Mouse (Mus musculus) thymus, postnatal 0 days (tissue): ENCODE results near the gene Etl4. TPM values are rescaled to one million over a fixed set of nuclear protein-coding genes. Genes with fewer than 3 reads are reported as not detected.

ENCODE experiments used
- DNase-seq: peaks from one replicate; pipeline ENCODE4 v3.0.0-alpha.2; 2015; ENCODE audit warnings: low spot score
- polyA plus RNA-seq: library from polyadenylated mRNA; unstranded; fragments of >200 nt; fragmentation: Nextera tagmentation; extraction: Ambion mirVana; gene quantifications from 2 replicates; pipeline ENCODE4 v1.2.1, GENCODE M21; 2015

Etl4 gene
- polyA plus RNA-seq, 1 experiment from 2014 or later = 6.0 TPM

DNA sequence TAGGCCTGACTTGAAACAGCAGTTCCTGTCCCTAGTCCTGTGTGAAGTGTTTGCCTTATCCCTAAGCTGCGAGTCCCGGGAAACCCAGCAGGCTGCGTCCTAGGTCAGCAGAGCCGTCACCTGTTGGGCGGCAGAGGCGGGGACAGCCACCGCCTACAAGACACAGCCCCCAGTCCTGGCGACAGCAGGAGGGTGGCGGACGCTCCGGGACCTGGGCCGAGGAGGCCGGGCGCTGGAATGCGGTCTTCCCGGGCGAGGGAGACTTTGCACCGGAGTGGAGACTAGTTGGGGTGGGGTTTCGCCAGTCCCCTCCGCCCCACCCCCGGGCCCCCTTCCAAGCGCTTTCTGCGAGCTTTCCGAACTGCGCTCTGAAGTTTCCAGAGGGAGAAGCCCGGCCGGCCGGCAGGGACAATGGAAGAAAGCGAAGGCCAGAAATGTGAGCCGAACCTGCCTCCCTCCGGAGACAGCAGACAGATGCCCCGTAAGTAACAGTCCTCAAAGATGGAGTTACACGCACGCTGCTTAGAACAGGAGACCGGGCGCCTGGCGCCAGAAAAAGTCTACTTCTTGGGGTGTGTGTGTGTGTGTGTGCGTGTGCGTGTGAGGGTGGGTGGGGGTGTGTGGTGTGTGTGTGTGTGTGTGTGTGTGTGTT is 610.0 kb downstream of the Etl4 start:
- no peak for DNase-seq

DNA sequence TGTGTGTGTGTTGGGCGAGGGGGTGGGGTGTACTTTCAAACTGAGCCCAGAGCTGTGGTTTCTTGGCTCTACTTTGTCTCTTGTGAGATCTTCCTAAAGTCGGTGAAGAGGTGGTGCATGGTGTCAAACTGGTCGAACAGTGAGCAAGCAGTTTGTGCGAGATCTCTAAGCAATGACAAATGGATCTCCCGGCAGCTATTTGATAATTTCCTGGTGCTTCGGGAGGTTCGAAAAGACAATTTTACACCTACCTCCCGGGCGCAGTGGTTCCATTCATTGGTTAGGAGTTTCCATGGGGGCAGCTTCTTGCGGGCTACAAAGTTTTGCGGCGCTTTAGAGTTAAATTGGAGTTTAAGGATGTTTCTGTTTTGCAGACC is 610.5 kb downstream of the Etl4 start:
- DNase-seq = no peak

DNA sequence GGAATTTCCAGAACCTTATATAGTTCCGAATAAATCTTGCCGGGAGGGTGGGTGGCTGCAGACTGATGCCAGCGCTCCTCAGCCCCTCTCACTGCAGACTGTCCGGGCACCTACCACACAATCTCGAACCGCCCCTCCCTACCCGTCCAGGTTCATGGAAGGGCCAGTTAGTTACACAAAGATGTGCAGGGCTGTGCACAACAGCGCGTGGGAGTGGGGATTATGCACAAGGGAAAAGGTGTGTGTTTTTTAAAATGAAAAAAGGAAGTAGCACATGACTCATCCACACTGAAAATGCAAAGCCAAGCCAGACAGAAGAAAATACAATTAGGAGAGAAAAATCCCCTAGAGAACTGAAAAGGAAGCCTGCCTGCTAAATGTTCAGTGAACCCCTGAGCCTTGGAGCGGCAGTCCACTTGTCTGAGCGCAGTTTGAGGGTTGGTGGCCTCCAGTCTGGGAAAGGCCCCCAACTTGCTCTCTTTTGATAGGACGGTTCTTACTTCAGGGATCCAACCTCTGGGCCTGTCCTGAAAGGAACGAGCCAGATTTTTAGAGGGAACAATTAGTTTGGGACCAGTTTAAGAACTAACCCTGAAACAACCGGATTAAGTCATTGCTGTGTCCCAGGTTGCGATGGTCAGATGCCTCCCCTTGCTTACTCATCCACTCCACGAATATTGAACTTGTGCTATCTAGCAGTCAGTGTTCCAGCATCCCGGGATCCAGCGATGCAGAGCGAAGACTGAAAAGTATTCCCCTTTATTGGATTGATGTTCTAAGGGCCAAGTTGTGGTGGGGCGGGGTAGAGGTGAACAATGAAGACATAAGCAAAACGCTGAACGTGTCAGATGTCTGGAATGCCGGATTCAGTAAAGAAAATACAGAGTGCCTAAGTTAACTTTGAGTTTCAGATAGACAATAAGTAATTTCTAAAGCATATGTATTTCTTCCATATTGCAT is 611.3 kb downstream of the Etl4 start:
- DNase-seq = no peak

DNA sequence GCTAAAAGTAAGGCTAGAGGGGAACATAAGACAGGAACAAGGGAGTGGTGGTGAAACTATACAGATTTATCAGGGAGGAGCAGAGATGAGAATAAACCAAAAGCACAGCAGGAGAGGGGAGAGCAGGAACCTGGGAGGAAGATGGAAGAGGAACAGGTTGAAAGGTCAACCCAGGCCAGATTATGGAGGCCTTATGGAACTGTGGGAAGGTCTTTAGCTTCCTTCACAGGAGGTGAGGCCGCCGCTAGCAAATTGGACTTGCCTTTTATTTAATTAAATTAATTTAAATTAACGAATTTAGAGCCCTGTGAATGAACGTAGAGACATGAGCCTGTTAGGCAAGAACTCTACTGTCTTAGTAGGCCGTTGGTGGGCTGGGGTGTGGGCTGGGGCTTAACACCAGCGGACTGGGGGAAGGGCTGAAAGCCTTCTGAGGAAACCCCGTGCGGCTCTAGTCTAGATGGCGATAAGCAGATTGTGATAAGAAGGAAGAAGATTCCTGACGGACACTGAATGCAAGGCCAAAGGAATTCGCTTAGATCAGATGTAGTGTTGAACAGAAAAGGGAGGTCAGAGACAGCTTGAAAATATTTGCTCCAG is 612.2 kb downstream of the Etl4 start:
- DNase-seq = no peak

DNA sequence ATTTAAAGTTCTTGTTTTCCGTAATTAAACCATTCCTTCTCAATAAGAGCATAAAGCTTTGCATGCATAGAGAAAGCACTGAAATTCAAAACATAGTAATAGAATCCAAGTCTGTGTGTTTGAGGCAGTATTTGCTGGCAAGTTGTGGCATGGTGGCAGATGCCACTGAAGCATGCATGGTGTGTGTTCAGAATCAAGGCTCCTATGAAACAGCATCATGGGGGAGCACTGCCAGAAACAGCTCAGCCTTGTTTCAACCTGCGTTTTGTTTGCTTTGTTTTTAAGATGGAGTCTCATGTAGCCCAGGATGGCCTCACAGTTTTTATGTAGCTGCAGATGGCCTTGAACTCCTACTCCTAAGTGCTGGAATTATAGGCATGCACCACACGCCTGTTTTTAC is 614.1 kb downstream of the Etl4 start:
- no peak for DNase-seq

DNA sequence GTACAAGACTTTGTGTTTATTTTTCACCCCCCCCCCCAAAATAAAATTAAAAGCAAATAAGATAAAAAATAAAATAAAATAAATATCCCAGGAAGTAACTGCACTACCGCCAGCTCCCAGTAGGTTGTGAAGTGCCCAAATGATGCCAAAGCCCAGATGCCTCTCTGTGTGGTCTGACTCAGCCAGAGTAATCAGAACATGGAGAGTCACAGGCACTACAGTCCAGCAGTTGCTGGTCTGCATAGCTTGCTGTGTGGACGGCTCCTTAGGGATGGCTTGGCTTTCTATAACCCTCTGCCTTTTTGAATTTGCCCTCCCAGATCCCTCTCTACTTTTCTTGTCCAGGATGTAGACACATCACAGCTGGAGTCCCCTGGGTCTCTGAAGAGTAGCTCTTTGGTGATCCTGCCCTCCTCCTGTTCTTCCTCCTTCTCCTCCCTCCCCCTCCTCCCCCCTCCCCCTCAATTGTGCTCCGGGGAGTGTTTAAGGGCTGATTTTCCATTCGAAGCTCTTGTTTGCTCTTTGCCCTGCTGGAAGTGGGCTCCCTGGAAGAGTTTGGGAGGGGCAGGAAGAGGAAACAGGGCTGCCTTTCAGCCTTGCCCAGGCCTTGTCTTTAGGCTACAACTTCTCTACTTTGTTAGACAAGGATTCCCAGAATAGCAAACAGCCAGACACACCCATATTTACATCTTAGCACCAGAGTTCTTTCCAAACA is 616.5 kb downstream of the Etl4 start:
- DNase-seq = no peak

DNA sequence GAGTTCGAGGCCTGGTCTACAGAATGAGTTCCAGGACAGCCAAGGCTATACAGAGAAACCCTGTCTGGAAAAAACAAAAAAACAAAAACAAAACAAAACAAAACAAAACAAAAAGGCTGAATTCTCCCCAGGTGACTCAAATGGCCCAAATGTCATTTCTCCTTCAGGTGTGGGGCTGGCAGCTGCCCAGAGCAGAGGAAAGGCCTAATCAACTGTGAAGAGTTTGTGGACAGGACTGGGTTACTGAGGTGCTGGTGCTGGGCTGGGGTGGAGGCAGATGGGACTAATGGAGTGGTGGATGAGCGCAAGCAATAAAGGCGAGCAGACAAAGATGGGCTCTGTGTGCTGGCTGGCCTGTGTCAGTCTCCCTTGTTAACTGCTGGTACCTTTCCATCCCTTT is 617.3 kb downstream of the Etl4 start:
- DNase-seq = no peak

DNA sequence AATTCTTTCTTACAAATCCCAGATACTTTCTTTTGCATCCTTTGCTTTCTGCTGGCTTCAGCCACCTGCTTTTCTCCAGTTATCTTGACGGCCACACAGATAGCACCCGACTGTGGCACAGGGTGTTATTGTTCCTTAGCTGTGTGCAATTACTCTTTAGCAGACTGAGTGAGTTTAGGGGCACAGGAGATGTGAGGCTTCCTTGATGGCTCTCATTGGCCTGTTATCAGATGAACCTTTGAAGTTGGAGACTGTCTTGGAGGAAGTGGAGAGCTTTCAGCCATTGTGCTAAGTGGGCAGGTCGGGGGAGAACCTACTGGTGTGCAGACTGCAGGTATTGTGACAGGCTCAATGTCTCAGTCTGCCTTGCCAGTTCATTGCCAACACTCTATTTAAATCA is 623.0 kb downstream of the Etl4 start:
- no peak for DNase-seq

DNA sequence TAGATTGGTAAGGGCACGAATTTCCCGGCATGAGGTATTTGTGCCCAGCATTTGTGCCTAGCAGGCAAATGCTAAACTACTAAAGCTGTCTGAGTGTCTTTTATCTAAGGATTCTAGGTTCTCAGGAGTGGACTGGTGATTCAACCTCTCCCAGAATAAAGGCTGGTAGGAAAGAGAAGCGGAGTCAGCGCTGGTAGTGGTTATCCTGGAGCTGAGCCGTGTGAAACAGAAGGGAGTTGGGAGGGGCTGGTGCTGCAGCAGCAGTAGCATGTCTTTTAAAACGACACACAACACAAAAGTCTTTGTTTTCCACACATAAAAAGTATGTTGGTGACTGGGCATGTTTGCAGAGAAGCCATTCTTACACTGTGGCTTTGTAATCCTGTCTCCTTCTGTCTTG is 628.2 kb downstream of the Etl4 start:
- no peak for DNase-seq

DNA sequence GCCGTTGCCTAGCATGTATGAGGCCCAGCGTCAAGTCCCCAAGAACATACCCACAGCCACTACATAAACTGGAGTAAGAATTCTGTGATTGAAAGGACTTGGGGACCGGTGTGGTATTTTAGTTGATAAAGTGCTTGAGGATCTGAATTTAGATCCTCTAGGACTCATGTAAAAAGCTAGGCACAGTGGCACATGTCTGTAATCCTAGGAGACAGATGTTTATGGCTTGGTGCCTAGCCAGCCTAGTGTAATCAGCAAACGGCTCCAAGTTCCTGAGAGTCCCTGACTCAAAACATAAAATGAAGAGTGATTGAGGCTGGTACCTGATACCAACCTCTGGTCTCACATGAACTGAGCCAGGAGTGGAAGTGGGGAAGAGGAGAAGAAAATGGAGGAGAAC is 629.3 kb downstream of the Etl4 start:
- DNase-seq = no peak

DNA sequence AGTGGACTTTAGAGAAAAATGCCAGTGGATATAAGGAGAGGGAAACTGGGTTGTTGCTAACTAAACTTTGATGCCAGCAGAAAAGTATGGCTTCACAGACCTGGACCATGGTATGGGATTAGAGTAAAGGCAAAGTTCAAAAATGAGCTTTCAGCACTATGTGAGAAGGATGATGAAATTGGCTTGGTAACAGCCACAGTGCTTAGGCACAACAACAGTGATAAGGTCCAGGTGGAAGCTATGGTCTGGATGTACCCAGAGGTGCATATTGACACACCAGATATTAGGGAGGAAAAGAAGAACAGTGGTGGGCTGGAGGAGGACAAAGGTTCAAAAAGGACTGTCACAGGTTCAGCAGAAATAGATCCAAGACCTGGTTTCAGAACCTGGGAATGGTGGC is 631.7 kb downstream of the Etl4 start:
- no peak for DNase-seq

DNA sequence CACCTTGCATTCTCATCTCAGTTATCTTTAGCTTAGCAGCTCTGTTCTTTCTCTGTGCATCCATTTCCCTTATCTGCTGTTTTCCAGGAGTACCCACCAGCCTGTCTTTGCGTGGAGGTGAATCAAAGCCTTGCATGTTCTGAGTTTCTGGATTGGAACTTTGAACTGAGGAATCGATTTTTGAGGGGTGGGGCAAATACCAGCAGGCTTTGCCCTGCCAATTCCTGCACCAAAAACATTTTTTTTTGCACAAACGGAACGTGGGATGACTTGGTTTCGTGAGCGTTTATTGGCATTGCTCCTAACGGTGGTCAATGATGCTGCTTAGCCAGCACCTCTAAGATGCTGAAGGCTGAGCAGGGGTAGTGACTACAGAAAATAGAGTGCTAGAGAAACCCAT is 632.7 kb downstream of the Etl4 start:
- no peak for DNase-seq

DNA sequence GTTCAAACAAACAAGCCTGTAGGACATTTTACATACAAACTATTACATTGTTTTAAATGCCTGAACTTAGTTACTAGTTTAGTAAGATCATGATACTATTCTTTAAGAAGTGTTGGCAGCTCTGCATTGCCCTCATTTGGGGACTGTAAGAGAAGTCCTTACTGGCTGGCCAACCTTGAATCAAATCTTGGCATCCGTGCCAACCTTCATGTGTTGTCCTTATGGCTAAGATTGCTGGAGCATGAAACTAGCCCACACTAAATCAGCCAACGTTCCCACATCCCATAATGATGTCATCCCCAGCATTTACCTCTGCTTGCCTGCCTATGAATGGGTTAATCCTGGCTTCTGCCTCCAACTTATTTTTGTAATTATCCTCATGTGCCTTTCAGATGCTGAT is 636.0 kb downstream of the Etl4 start:
- DNase-seq = no peak

DNA sequence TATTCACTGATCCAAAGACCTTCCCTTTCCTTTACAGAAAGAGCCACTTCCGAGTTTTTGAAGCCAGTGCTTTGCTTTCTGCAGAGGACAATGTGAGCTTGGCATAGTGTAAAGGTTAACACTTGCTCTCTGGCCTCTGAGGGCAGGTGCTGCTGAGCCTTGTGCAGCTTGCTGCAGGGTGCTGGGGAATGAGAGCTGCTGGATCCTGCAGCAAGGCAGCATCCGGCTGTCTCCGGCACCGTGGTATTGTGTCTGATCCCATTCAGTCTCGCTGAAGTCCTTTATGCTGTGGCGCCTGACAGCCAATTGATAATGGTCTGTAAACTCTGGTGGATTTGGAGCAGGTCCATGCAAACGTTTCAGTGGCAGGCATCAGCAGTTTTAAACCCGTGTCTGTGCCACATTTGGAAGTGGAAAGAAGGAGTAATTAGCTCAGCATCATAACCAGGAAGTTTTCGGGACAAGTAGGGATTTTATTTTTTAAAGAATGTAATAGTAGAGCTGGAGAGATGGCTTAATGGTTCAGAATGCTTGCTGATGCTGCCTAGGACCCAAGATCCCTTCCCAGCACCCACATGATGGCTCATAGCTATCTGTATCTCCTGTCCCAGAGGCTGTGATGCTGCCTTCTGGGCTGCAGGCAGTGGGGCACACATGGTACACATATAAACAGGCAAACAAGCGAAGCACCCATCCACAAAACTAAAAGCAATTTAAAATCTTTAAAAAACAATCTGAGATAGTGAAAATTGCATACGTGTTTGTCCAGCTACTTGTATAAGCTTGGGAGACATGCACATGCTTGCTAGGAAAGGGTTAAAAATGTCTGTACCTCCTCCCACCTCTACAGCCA is 637.1 kb downstream of the Etl4 start:
- DNase-seq = no peak

DNA sequence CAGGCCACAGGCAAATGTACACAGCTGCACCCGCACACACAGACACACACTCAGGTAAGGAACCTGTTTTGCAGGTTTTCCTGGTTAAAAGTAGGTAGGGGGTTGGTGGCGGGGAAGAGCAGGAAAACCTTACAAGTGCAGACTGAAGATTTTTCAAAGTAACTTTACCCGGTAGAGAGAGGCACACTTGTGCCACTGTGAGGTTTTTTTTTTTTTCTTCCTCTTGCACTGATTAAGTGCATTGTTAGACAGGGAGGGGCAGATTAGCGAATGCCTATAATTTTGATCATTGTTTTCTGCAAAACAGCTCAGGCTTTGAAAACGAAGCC is 637.7 kb downstream of the Etl4 start:
- DNase-seq = no peak

DNA sequence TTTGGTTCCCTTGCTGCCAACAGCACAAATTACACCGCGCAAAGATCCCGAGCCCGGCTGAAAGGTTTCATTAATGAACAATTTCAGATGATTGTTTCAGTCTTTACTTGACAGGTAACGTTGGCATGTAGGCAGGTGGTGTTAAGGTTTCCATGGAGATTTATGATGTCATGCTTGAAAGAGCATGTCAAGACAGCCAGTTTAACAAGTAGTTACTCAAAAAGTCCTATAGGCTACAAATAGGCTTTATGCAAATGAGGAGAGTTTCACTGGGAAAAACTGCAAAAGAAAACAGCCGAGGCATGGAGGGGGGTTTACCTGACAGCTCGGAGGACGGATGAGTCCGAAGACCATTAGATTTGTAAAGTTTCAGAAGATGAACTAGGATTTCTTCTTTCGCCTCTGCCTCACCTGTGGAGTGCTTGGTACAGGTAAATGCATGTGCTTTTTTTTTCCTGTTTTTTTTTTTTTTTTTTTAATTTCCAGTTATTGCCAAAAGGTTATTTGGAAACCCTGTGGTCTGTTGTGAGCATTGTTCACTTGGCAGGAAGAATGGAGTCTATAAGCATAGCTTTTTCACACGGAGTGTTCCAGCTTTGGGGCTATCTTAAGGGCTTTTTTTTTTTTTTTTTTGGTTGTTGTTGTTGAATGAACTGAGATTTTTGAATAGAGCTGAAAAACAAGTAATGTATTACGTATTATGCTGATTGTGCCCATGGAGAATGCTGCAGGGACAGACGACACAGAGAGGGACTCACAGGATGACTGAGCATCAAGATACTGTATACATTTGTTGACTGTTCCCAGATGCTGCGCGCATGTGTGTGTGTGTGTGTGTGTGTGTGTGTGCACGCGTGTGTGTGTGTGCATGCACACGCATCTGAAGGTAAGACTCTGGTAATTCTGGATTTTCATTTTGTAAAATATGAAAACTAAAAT is 638.4 kb downstream of the Etl4 start:
- no peak for DNase-seq

DNA sequence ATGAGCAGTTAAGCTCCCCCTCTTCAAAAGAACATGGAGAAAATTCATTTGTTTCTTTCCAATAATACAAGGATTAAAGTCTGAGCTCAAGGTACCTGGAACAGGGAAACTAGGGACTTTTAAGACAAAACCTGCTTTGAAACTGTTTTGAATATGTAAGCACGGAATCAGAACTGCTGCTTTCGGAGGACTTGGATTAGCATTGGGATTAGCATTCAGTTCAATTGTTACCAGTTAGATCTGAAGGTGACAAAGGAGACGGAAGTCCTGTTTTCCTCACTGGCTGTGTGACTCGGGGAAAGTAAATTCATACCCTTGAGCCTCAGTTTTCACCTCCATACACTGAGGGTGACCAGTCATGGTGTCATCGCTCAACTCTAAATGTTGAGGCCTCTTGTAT is 639.5 kb downstream of the Etl4 start:
- DNase-seq = no peak

DNA sequence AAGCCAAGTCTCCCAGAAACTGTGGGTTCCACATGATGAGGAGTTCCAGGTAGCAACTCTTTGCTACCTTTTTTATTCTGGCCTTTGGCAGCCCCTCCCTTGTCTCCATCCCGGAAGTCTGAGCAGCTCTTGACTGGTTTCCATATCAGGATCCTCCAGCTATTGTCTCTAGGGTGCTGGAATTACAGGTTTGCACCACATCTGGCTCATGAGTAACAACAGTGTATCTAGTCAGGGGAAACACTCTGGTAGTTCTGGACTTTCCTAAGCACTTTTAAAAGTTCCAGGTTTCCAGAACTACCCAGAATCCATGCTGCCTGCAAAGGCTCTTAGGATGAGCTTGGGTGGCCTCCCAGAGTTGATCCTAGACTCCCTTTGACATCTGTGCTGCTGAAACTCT is 640.4 kb downstream of the Etl4 start:
- no peak for DNase-seq

DNA sequence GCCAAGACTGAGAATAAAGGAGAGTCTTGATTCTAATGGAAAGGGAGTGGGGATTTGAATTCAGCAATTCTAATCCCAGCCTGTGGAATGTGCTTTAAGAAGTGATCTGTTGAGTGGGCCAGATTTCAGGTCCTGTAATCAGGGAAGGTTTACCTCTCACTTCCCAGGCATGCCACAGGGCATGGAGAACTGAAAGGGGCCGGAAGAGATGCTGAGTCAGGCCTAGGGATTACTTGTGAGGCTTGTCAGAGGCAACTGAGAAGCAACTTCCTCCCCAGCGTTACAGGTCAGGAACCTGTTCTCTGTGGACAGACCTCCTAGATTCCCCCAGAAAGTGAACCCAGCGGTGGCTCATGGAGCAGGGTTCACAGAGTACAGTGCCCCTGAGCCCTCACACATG is 646.1 kb downstream of the Etl4 start:
- DNase-seq = no peak

DNA sequence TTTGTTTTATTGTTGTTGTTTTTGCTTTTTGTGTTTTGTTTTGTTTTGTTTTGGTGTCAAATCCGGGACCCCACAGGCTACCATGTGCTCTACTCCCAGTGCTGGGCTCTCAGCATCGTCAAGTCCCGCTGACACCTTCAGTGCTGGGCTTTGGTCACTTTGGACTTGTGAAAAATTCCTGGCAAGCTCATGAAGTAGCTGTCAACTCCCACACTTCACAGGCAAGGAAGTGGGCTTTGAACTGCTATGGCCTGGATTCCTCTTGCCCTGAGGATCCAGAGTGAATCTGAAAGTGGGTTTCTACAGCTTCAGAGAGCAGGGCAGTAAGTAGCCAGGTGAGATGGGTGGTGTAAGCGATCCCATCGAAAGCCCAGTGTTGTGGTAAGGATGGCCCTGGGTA is 649.5 kb downstream of the Etl4 start:
- DNase-seq = no peak
